Mouse (Mus musculus) E14TG2a.4 (cell line): Measurements from ENCODE around the gene B3gat2.

Experiments
- H3K27me3 ChIP-seq: 2 replicates; pipeline ENCODE4 v1.6.1; 2014; ENCODE audit warnings: low read length, control low read depth; ENCODE audit not compliant: insufficient read depth
- H3K36me3 ChIP-seq: 2 replicates; pipeline ENCODE4 v1.6.1; 2014; ENCODE audit warnings: low read length, control low read depth; ENCODE audit not compliant: insufficient read depth
- H3K4me1 ChIP-seq: replicated peaks from 2 replicates; pipeline ENCODE4 v1.6.1; 2014; ENCODE audit warnings: low read depth, low read length, control low read depth
- H3K4me3 ChIP-seq: replicated peaks from 2 replicates; pipeline ENCODE4 v1.5.1; 2014; ENCODE audit warnings: mild to moderate bottlenecking, low read length
- H3K9me3 ChIP-seq: 2 replicates; pipeline ENCODE4 v1.6.1; 2014; ENCODE audit warnings: low read length, control low read depth
- CTCF ChIP-seq: conservative IDR thresholded peaks from 2 replicates; pipeline ENCODE4 v1.5.1; 2014; ENCODE audit warnings: low read length
- NANOG ChIP-seq: IDR thresholded peaks from 2 replicates; pipeline ENCODE4 v1.6.1; 2014; ENCODE audit warnings: borderline replicate concordance, low read length, mixed read lengths
- POU5F1 ChIP-seq: IDR thresholded peaks from 2 replicates; pipeline ENCODE4 v1.6.1; 2014; ENCODE audit warnings: low read length, borderline replicate concordance

B3gat2 gene

DNA sequence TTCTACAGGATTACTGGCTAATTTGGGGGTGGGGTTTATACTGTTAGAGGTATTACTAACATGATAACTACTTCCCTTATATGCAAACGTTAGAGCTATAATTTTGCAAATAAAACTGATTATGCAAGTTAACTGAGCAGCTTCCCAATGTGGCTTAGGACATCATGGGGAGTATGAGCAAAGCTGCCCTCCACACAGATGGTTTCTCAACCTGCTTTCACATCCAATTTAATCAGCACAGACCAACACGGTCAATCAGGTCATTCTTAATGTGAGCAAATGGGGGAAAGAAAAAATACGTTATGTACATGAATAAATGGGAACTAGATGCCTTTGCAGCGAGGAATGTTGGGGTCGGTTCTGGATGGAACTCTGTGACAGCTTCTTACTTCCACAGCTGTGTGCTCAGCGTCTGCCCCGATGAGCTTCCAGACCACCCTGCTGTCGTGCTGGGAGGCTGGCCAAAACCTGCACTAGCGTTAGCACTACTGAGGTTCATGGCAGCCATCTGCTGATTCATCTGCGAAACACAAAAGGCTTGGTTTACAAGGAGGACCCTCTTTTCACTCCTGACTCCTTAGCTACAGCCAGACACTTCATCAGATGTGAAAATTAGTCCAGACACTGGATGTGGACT lies 84.6 kb downstream of the B3gat2 start:
- H3K4me1 ChIP-seq, result no peaks in the 10 kb centered on the region

DNA sequence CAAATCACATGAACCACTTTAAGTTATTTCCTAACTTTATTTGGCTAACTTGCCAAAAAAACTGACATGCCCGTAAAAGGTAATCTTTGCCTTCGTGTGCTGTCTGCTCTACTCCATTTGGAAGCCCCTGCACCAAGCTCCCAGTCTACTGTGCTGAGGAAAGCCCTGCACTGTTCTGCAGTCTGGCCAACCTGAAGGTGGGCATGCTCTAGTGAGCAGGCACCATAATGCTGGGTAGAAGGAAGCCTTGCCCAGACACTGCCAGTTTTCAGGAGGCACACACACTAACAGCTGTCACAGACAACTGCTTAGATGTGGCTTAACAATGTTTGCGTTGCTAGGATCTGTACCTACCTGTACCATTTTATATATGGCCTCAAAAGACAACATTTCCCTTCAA lies 94.1 kb downstream of the B3gat2 start:
- H3K9me3 ChIP-seq, result no peaks in the 10 kb centered on the region
- H3K36me3 ChIP-seq, result peaks cover 7% of the 10 kb centered on the region; the same call in 1 of the 2 replicates
- no peak for TF ChIP-seq POU5F1
- TF ChIP-seq CTCF, result no peak
- no peak for TF ChIP-seq NANOG

More for the DNA sequence above, 84.6 kb downstream of the B3gat2 start:
- H3K9me3 ChIP-seq, result no peaks in the 10 kb centered on the region
- H3K4me3 ChIP-seq, result no peak overlapping the region
- H3K27me3 ChIP-seq, result no peaks in the 10 kb centered on the region
- peaks cover 38% of the 10 kb centered on the region for H3K36me3 ChIP-seq
- no peak for TF ChIP-seq POU5F1
- no peak for TF ChIP-seq NANOG
- no peak for TF ChIP-seq CTCF

DNA sequence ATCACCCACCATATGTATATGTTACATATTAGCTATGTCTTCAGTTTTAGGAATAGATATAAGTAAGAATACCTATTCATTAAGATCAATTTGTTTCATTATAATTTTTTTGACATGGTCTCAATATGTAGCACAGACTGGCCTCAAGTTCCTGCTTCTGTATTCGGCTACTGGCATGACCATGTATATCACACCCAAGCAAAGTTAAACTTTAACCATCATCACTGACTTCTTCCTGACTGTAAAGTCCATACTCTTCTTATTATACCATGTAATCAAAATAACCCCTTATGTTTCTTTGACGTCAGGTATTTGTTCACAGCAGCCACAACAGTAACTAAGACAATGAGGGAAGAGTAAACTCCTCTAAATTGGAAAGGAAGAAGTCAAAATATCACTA lies 99.4 kb downstream of the B3gat2 start:
- H3K4me3 ChIP-seq, result no peak overlapping the region
- H3K9me3 ChIP-seq, result no peaks in the 10 kb centered on the region
- TF ChIP-seq POU5F1, result no peak
- TF ChIP-seq NANOG, result no peak
- no peak for TF ChIP-seq CTCF
- H3K4me1 ChIP-seq, result no peaks in the 10 kb centered on the region
- H3K36me3 ChIP-seq, result peaks cover 16% of the 10 kb centered on the region; the same call in 1 of the 2 replicates
- H3K27me3 ChIP-seq, result no peaks in the 10 kb centered on the region

More for the DNA sequence above, 94.1 kb downstream of the B3gat2 start:
- H3K4me1 ChIP-seq, result no peaks in the 10 kb centered on the region
- no peak overlapping the region for H3K4me3 ChIP-seq
- no peaks in the 10 kb centered on the region for H3K27me3 ChIP-seq

DNA sequence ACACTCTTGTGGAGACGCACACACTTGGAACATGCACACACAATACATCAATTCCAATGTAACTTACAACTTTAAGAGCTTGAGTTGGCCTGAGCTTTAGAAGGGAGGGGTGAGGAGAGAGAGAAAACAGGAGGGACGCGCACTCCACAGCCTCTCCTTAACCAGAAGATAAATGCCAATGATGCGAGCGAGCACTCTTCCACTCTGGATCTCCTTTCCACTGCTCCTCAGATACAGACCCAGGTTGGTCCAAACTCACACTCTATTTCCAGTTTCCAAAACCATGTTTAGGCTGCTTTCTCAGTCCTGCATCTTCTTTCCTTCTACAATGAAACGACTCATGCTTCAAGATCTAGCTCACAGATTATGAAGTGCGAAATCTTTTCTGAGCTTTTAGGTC lies 104.0 kb downstream of the B3gat2 start:
- Histone ChIP-seq H3K4me1 (peaks cover 8% of the 10 kb centered on the region; the same call in 1 of the 2 replicates), H3K27me3 (no peaks in the 10 kb centered on the region), H3K4me3 (no peak overlapping the region), H3K36me3 (peaks cover 9% of the 10 kb centered on the region; the same call in 1 of the 2 replicates), H3K9me3 (no peaks in the 10 kb centered on the region)
- TF ChIP-seq CTCF, result no peak
- no peak for TF ChIP-seq POU5F1
- TF ChIP-seq NANOG, result no peak

DNA sequence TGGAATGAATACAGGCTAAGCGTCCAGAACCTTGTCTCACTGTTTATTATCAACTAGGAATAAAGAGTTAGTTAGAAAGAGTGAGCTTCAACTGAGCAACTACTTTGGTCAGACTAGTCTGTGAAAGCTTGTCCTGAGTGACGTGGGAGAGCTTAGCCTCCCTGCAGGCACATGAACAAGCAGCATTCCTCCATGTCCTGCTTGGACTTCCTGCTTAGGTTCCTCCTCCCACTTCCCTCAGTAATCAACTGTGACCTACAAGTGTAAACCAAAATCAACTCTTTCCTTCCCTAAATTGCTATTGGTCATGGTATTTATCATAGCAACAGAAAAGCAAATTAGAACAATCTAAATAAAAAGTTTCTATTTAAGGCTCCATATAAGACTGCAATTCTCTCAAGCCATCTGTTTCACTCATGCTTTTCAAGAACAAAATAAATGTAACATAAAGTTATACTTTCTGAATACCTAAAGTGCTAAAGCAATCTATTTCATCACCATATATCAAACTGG lies 105.9 kb downstream of the B3gat2 start:
- Histone ChIP-seq H3K4me3 (no peak overlapping the region), H3K27me3 (no peaks in the 10 kb centered on the region), H3K4me1 (peaks cover 8% of the 10 kb centered on the region; the same call in 1 of the 2 replicates), H3K36me3 (peaks cover 9% of the 10 kb centered on the region; the same call in 1 of the 2 replicates), H3K9me3 (no peaks in the 10 kb centered on the region)
- TF ChIP-seq POU5F1, result no peak

DNA sequence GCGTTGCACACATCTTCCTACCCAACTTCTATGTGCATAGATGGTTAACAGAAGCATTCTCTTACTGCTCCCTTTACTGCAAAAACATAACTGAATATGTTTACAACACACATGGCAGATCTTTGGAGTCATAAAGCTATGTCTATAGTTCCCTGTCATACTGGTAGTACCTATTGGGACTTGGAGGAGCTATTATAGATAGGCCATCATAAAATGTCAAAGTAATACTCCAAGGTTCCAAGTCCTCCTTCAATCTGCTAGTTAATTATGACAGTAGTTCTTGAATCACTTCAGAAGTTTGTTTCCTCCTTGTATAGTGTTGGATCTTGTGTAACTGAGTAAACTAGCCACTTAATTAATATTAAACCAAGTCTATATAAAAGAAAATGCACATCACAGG lies 110.6 kb downstream of the B3gat2 start:
- TF ChIP-seq POU5F1 (no peak), CTCF (no peak), NANOG (no peak)
- Histone ChIP-seq H3K4me3 (no peak overlapping the region), H3K4me1 (peaks cover 13% of the 10 kb centered on the region; the same call in 1 of the 2 replicates), H3K36me3 (peaks cover 7% of the 10 kb centered on the region), H3K27me3 (no peaks in the 10 kb centered on the region), H3K9me3 (no peaks in the 10 kb centered on the region)

DNA sequence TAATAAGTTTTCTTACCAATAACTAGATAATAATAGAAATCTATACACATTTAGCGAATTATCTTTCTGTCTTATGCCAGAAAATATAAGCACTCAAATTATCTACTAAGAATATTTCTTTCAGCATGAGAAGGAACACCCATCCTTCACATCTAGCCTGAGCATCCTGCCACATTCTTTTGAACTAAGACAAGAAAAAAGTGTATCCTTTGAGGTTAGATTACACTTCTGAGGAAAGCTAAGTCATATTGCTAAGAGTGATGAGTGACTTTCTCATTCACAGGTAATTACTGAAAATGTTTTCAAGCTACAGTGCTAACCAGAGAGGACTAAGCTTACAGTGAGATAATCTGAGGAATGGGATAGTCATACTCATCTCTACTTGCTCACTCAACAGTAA lies 121.1 kb downstream of the B3gat2 start:
- Histone ChIP-seq H3K27me3 (no peaks in the 10 kb centered on the region), H3K36me3 (no peaks in the 10 kb centered on the region), H3K4me3 (no peak overlapping the region), H3K9me3 (no peaks in the 10 kb centered on the region), H3K4me1 (no peaks in the 10 kb centered on the region; the same call in 1 of the 2 replicates)
- TF ChIP-seq CTCF (no peak), NANOG (no peak), POU5F1 (no peak)

DNA sequence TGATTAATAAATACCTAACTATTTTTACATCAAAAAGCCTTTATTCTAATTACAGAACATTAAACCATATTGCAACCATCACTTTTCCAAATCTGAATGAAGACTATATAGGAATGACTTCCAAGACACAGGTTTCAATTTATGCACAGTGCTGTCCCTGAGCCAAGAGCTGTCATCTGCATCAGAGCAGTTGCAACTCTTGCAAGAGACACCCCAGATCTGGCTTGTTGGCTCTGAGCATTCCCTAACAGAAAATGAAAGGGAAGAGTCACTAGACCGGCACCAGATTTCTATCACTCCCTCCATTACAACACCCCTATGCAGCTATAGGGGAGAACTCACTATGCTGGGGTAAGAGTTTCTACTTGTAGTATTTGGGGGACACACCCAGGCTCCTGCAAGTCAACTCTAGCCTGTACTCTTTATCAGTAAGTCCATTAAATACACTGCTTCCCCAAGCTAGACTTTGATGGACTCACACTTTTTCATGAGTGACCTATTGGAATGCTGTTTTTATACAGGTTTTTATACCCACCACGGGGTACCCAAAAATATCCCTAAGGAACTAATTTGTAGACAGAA lies 122.6 kb downstream of the B3gat2 start:
- no peaks in the 10 kb centered on the region for H3K36me3 ChIP-seq
- H3K27me3 ChIP-seq, result no peaks in the 10 kb centered on the region
- H3K9me3 ChIP-seq, result no peaks in the 10 kb centered on the region
- TF ChIP-seq POU5F1 (no peak), CTCF (no peak), NANOG (no peak)
- H3K4me1 ChIP-seq, result no peaks in the 10 kb centered on the region; the same call in 1 of the 2 replicates
- H3K4me3 ChIP-seq, result no peak overlapping the region
